Mouse (Mus musculus) adrenal gland, postnatal 25 days (tissue): ENCODE results near the gene Rsph1. TPM values are rescaled to one million over a fixed set of nuclear protein-coding genes. Genes with fewer than 3 reads are reported as not detected.
"Not testable (repeated sequence)": the region's sequence is repeated elsewhere in the genome, so short reads cannot be mapped to it uniquely, and the experiment has no call there.

ENCODE experiments used
- DNase-seq: peaks from one replicate; pipeline ENCODE4 v3.0.0; 2021; ENCODE audit warnings: mixed read lengths
- total RNA-seq: library from RNA; stranded (reverse); gene quantifications from 2 replicates; pipeline ENCODE4 v1.2.3, GENCODE M21; 2021

Rsph1 gene
- total RNA-seq, 1 experiment from 2014 or later = 4.3 TPM

DNA sequence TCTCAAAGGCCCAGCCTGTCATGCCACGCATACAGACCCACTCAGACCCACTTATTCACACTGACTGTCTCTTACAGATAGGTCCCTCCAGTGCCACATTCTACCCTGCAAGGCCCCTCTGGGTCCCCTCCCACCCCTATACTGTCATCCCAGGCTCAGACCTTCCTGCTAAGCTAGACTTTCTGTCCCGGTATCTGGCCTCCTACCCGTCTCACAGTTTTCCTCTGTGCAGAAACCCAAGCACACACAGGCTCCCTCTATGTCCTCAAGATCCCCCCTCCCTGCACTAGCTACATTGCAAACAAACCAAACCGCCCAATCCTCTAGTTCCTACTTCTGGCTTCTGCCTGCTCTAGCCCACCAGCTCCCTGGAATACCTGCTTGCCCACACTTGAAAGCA, 748 bp upstream of the Rsph1 start:
- no peak for DNase-seq

DNA sequence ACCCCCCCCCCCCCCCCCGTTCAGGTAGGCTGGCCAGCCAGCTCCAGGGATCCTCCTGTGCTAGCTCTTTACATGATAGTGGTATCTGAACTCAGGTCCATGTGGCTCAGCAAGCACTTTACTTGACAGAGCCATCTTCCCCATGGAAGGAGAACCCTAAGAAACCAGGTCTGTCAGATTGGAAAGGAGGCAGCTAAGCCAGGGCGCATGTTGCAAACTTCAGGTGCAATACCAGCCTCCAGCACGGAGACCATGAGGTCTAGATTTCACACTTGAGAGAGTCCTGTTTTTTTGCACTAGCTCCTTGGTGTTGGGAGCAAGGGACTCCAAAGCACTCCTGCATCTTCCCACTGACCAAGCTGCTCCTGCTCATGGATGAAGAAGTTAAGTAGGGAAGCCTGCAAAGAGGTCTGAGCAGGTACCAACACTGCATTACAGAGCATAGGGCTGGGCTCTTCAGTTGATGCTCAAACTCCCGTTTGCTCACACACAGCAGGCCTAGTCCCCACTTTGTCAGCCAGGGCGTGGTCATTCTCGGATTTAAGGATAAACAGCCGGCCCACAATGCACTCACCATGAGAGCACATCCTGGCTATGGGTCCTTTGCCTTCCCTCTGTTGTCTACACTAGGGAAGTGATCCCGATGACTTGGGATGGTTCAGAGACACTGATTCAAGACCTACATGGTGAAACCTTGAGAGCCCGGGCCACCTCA, 819 bp downstream of the Rsph1 start:
- DNase-seq = no peak

GRCm38 (mm10) chr17:31275181-31275580, 2.0 kb downstream of the Rsph1 start:
- DNase-seq = no peak

GRCm38 (mm10) chr17:31273631-31274030, 3.6 kb downstream of the Rsph1 start:
- no peak for DNase-seq

- no peak for DNase-seq
Measured at GRCm38 (mm10) chr17:31272416-31273165, 4.6 kb downstream of the Rsph1 start.

GRCm38 (mm10) chr17:31271136-31271851, 5.9 kb downstream of the Rsph1 start:
- DNase-seq = no peak

- DNase-seq = not testable (repeated sequence)
Measured at GRCm38 (mm10) chr17:31270736-31271135, 6.4 kb downstream of the Rsph1 start.

GRCm38 (mm10) chr17:31270246-31270645, 6.9 kb downstream of the Rsph1 start:
- DNase-seq = no peak

DNA sequence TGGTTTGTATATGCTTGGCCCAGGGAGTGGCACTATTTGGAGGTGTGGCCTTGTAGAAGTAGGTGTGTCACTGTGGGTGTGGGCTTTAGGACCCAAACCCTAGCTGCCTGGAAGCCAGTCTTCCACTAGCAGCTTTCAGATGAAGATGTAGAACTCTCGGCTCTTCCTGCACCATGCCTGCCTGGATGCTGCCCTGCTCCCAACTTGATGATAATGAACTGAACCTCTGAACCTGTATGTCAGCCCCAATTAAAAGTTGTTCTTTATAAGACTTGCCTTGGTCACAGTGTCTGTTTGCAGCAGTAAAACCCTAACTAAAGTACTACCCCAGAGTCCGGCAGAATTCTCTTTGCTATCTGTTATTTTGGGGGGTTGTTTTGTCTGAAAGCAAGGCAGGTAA, 7.4 kb downstream of the Rsph1 start:
- DNase-seq = no peak

GRCm38 (mm10) chr17:31268016-31268415, 9.2 kb downstream of the Rsph1 start:
- DNase-seq = no peak

- no peak for DNase-seq
Measured at GRCm38 (mm10) chr17:31267603-31268002, 9.6 kb downstream of the Rsph1 start.

- DNase-seq = no peak
Measured at GRCm38 (mm10) chr17:31267138-31267537, 10.0 kb downstream of the Rsph1 start.

DNA sequence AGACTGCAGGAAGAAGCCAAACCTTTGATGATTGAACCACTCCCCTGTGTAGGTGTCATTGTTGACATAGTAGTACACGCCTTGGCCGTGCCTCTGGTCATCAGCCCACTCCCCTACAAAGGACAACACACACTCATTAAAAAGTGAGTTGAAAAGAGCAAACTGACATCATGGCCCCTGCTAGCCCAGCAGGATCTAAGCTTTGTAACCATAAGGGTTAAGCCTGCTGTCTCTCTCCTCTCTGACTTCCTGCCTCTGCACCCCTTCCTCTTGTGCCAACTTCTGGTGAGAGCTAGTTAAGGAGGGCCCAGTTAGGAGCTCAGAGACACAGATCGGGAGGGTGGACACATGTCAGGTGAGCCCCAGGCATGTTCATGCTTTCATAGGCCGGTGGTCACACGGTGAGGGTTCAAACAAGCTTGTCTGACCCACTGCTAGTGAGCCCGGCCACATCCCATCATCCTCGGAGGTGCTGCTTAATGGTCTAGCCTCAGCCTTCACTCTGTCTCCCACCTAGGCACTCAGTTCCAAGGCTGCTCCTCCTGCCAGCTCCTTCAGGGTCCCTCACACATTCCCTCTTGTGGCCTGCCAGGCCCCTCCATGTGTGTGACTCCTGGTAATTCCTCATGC, 10.7 kb downstream of the Rsph1 start:
- no peak for DNase-seq

DNA sequence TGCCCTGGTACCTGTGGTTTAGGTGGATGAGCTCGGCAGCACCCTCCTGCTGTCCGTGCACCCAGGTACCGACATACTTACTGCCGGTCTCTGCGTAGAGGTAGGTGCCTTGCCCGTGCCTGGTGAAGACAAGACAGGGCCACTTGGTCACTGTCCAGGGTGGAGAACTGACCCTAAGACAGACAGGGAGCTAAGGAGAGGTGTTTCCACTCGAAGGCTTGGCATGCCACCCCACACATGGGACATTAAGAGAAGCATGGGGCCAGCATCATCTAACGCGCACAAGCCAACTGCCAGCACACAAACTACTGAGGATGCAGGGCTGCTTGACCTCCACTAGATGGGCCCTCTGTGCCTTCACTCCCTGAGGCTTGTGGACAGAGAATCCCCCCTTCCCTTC, 11.4 kb downstream of the Rsph1 start:
- no peak for DNase-seq

- no peak for DNase-seq
Measured at GRCm38 (mm10) chr17:31265171-31265572, 12.0 kb downstream of the Rsph1 start.

DNA sequence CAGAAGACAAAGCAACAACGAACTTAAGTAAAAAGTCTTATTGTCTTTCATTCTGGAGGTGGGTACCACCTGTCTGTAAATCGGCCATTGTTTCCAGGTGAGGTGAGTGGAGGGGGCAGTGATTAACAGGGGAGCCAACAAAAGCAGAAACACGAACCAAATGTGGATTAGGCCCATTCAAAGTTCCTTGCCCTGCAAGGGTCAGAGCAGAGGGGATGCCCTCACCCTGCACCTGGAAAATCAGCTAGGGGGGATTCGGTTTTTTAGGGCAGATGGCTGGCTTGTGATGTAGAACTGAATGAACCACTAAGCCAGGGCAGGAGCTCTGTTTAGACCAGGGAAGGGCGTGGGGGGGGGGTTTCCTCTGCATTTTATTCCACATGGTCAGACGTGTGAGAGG, 12.8 kb downstream of the Rsph1 start:
- no peak for DNase-seq

GRCm38 (mm10) chr17:31263770-31264169, 13.4 kb downstream of the Rsph1 start:
- no peak for DNase-seq

- DNase-seq = no peak
Measured at GRCm38 (mm10) chr17:31262715-31263114, 14.5 kb downstream of the Rsph1 start.

DNA sequence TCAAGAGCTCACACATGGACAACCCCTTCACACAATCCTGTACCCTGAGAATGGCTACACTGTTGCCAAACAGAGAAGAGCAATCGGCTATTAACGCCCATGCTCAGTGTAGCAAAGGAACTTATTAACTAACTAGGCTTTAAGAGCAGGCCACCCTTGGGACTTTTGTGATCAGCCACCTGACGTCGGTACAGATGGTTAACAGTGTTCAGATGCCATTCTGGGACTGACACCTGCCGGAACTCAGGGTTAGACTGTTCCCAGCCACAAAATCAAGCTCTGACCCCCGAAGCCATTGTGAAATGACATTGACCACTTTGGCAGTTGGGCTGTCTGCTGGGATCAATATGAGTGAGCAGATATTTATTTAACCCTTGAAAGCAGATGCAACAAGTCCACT, 15.8 kb downstream of the Rsph1 start:
- no peak for DNase-seq

DNA sequence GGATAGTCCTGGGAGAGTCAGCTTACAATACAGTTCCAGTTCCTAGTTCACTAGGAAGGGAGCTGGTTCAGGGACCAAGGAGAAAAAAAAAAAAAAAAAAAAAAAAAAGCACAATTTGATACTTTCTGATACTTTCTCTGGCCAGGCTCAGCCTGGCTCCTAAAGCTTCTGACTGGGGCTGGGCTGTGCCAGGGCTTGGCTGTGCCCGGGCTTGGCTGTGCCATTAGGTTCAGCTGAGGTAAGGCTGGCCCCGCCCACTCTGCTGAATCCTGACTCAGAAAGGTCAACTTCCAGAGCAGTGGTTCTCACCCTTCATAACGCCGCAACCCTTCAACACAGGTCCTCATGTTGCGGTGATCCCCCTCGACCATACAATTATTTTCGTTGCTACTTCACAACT, 16.8 kb downstream of the Rsph1 start:
- peak; percentile 93 for DNase-seq

DNA sequence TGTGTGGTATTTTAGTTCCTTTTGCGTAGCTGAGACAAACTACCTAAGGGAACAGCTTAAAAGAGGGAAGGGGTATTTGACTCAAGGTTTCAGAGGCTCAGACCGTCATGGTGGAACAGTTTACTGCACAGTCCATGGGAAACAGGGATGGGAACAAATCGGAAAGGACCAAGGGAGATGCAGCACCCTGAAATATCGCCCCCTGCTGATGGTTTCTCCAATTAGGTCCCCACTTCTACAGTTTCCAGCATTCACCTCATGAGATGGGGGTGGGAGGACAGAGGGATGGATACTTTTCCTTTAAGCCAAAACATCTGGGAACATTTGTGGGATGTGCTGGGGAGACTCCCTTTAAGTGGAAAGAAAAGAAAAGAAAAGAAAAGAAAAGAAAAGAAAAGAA, 17.4 kb downstream of the Rsph1 start:
- no peak for DNase-seq

DNA sequence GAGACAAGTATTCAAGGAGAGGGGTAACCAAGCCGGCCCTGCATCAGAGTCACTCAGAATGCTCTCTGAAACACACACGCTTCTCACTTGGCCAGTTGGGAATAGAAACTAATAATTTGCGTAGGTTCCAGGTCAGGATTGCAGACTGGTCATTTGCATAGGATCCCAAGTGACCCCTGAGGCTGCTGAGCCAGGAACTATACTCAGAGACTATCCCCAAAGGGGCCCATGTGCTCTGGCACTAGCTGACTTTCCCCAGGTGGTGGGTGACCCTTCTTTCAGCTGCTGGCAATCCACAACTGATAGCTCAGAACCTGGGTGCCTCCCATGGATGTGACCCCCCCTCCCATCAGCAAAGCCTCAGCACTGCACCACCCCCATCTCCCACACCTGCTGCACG, 18.0 kb downstream of the Rsph1 start:
- DNase-seq = no peak
